Mouse (Mus musculus) cerebellum, adult 2 months (tissue): ENCODE data around the gene Fryl. TPM values are rescaled to one million over a fixed set of nuclear protein-coding genes. Genes with fewer than 3 reads are reported as not detected.

Experiments used
- DNase-seq, 2 experiments: peaks; one replicate each; pipeline ENCODE4 v3.0.0; 2021
- H3K27ac ChIP-seq: fragments of 200-500 bp; 2 replicates; pipeline ENCODE4 v1.5.1; 2012; ENCODE audit warnings: low read length, control low read depth, inconsistent platforms; ENCODE audit not compliant: insufficient read depth
- H3K27me3 ChIP-seq: fragments of 200-500 bp; 2 replicates; pipeline ENCODE4 v1.6.1; 2012; ENCODE audit warnings: inconsistent platforms, mild to moderate bottlenecking, low read length, moderate library complexity; ENCODE audit not compliant: control insufficient read depth, insufficient read depth
- H3K4me1 ChIP-seq: fragments of 200-500 bp; 2 replicates; pipeline ENCODE4 v1.6.1; 2011; ENCODE audit warnings: low read length; ENCODE audit not compliant: control insufficient read depth, insufficient read depth
- H3K4me3 ChIP-seq: fragments of 200-500 bp; replicated peaks from 2 replicates; pipeline ENCODE3; 2011; ENCODE audit warnings: mild to moderate bottlenecking, low read depth, low read length, control low read depth; ENCODE audit not compliant: insufficient read depth
- CTCF ChIP-seq: fragments of 200-500 bp; IDR thresholded peaks from 2 replicates; pipeline ENCODE4 v1.5.1; 2011; ENCODE audit warnings: low read depth, mild to moderate bottlenecking, control low read depth, low read length, moderate library complexity, borderline replicate concordance; ENCODE audit not compliant: insufficient read depth
- POLR2A ChIP-seq: fragments of 200-500 bp; IDR thresholded peaks from 2 replicates; pipeline ENCODE4 v1.6.1; 2011; ENCODE audit warnings: low read length, control low read depth, borderline replicate concordance; ENCODE audit not compliant: insufficient read depth
- WGBS: fragments of 180-500 bp; shearing (Covaris S2); methylation state at CpG from one replicate; pipeline ENCODE4 v1.1.7; 2018; 5-methylcytosine and 5-hydroxymethylcytosine counted together
- polyA plus RNA-seq: library from polyadenylated mRNA; depleted of rRNA; stranded (reverse); fragments of >200 nt; gene quantifications from 2 replicates; pipeline ENCODE4 v1.2.3, GENCODE M21; 2012

Fryl gene
- polyA plus RNA-seq, 1 experiment = 60.2 TPM

DNA sequence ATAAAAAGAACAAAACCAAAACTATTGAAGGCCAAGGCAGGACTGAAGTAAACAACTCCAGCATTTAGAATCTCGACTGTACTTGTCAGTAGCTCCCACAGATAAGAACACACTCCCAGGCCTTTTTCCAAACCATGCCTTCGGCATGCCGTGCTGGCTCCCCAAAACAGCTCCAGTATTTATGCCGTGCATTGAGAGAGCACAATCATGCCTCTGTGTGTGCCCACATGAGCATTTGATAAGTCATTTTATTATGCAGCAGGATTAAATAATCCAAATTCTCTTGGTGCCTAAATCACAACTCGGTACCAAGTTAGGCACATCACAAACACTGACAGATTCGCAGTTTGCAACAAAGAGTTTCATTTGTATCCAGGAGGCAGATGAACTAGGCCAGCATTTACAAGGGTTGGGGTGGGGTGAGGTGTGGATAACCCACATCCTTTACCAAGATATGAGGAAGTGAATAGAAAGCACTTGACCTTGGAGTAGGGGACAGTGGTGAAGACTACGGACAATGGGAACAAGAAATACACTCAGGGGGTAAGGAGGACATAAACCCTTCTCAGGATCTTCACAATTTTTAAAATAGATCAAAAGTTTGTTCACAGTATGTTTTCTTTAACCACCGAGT, 50.3 kb downstream of the Fryl start:
- TF ChIP-seq CTCF (no peak), POLR2A (no peak)
- DNase-seq = no peak
- WGBS = 80% methylated on average over 8 of the region's 8 CpGs
- Histone ChIP-seq H3K4me1 (0 out of 2 replicates have a peak, but pooled peaks cover 2% of the 10 kb centered on the region), H3K27ac (peak overlapping the region; percentile 21; the same call in 1 of the 2 replicates), H3K27me3 (no peaks in the 10 kb centered on the region), H3K4me3 (no peak overlapping the region)

GRCm38 (mm10) chr5:73205050-73205449, 51.4 kb downstream of the Fryl start:
- H3K27me3 ChIP-seq = no peaks in the 10 kb centered on the region
- H3K27ac ChIP-seq = no peak overlapping the region
- 0 out of 2 replicates have a peak, but pooled peaks cover 2% of the 10 kb centered on the region for H3K4me1 ChIP-seq
- no peak for DNase-seq
- TF ChIP-seq POLR2A (no peak), CTCF (no peak)
- 76% methylated on average over 3 of the region's 3 CpGs for WGBS
- no peak overlapping the region for H3K4me3 ChIP-seq

DNA sequence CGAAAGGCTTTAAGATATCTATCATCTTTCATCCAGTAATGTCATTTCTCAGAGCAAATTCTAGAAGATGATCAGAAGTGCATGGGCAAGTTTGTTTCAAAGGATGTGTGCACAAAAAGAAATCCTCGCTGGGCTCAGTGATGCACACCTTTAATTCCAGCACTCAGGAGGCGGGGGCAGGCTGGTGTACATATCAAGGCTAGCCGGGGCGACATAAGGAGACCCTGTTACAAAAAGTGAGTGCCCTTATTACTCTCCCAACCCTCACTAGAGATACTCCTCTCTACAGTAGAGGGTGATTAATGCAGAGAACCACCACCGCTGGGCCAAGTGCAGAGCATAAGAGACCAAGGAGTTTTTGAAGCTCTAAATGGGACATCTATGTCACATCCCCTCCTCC, 53.9 kb downstream of the Fryl start:
- H3K4me1 ChIP-seq = peaks cover 2% of the 10 kb centered on the region; the same call in 1 of the 2 replicates
- 96% methylated on average over 6 of the region's 6 CpGs for WGBS
- no peaks in the 10 kb centered on the region for H3K27me3 ChIP-seq
- DNase-seq = no peak
- no peak overlapping the region for H3K27ac ChIP-seq
- no peak for TF ChIP-seq CTCF
- TF ChIP-seq POLR2A = no peak
- no peak overlapping the region for H3K4me3 ChIP-seq

GRCm38 (mm10) chr5:73202077-73202476, 54.3 kb downstream of the Fryl start:
- no peak for DNase-seq
- TF ChIP-seq CTCF (no peak), POLR2A (no peak)
- peaks cover 2% of the 10 kb centered on the region; the same call in 1 of the 2 replicates for H3K4me1 ChIP-seq
- H3K27me3 ChIP-seq = no peaks in the 10 kb centered on the region
- no peak overlapping the region for H3K4me3 ChIP-seq
- 93% methylated on average over 8 of the region's 8 CpGs for WGBS
- H3K27ac ChIP-seq = no peak overlapping the region

DNA sequence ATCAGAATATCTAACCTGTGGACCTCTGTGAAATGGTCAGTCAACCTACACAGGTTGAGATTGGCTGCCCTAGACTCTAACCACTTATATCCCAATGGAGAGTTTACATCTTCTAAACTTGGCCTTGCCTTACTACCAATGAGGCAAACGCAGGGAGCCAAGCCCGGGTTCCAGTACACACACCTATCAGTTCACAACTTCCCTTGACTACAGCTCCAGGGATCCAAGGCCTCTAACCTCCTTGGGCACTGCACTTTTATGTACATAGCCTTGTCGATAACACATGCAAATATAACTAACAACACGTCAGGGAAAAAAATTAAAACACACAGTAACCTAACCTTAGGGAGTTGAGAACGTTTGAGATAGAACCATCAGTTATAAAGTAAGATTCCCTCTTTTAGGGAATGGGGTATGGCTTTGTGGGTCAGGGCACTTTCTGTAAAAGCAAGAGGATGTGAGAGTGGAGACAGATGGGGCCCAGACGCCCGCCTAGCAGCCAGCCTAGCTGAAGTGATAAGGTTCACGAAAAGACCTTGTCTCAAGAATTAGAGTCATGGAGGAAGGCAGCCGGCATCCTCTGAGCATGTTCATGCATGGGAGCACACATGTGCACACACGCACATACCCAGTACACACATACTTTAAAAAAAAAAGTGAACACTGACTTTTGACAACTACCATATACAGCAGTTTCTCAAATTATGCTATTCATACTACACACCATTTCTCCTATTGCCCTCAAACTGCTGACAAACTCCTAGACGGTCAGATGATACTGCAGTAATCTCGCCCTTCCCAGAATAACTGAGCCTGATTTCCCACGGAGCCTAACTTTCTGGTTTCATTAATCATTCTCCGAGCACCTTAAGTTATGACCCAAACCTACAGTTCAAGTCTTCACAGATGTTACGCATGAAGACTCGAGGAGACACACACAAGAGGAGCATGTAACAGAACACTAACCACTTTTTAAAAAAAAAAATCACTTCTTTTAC, 55.7 kb downstream of the Fryl start:
- DNase-seq = no peak
- no peak for TF ChIP-seq POLR2A
- no peak for TF ChIP-seq CTCF
- WGBS = 87% methylated on average over 16 of the region's 16 CpGs
- Histone ChIP-seq H3K27ac (no peak overlapping the region), H3K4me1 (peaks cover 2% of the 10 kb centered on the region; the same call in 1 of the 2 replicates), H3K4me3 (no peak overlapping the region), H3K27me3 (no peaks in the 10 kb centered on the region)

GRCm38 (mm10) chr5:73199586-73199985, 56.8 kb downstream of the Fryl start:
- TF ChIP-seq CTCF (no peak), POLR2A (no peak)
- DNase-seq = no peak
- Histone ChIP-seq H3K27me3 (no peaks in the 10 kb centered on the region), H3K4me1 (peaks cover 2% of the 10 kb centered on the region; the same call in 1 of the 2 replicates), H3K27ac (no peak overlapping the region), H3K4me3 (no peak overlapping the region)
- 51% methylated on average over 2 of the region's 2 CpGs for WGBS

- Histone ChIP-seq H3K27me3 (no peaks in the 10 kb centered on the region), H3K27ac (no peak overlapping the region), H3K4me3 (no peak overlapping the region), H3K4me1 (peaks cover 2% of the 10 kb centered on the region; the same call in 1 of the 2 replicates)
- no peak for TF ChIP-seq CTCF
- TF ChIP-seq POLR2A = no peak
- 95% methylated on average over 5 of the region's 5 CpGs for WGBS
- DNase-seq = no peak
Observed at GRCm38 (mm10) chr5:73198690-73199089, 57.7 kb downstream of the Fryl start.

- TF ChIP-seq CTCF (no peak), POLR2A (no peak)
- DNase-seq = no peak
- Histone ChIP-seq H3K4me3 (no peak overlapping the region), H3K4me1 (peaks cover 2% of the 10 kb centered on the region; the same call in 1 of the 2 replicates), H3K27ac (no peak overlapping the region), H3K27me3 (no peaks in the 10 kb centered on the region)
- WGBS = 94% methylated on average over 7 of the region's 7 CpGs
Observed at GRCm38 (mm10) chr5:73197796-73198195, 58.6 kb downstream of the Fryl start.
